Mouse (Mus musculus) myocyte (in vitro differentiated cells): ENCODE results near the gene Lcp1.

Experiments
- CEBPB ChIP-seq: IDR thresholded peaks from 2 replicates; pipeline ENCODE4 v1.6.1; 2011; ENCODE audit warnings: mild to moderate bottlenecking, moderate library complexity; ENCODE audit not compliant: poor library complexity, insufficient read depth, severe bottlenecking
- E2F4 ChIP-seq: IDR thresholded peaks from one replicate; pipeline ENCODE4 v1.6.1; 2011; ENCODE audit warnings: mild to moderate bottlenecking, control low read depth, moderate library complexity; ENCODE audit not compliant: insufficient read depth
- MAX ChIP-seq: IDR thresholded peaks from one replicate; pipeline ENCODE4 v1.6.1; 2011; ENCODE audit warnings: low read depth, mild to moderate bottlenecking, control low read depth
- MYOD1 ChIP-seq, 3 experiments: IDR thresholded peaks; one replicate each; pipeline ENCODE4 v1.6.1; 2011; ENCODE audit warnings: control low read depth in 2 of 3, low read depth in 2 of 3, mild to moderate bottlenecking in 2 of 3, moderate library complexity in 1 of 3; ENCODE audit not compliant: insufficient read length in 2 of 3, control insufficient read depth in 1 of 3
- MYOG ChIP-seq, 3 experiments: IDR thresholded peaks; one replicate each; pipeline ENCODE4 v1.6.1; 2011; ENCODE audit warnings: control low read depth in 2 of 3, low read depth in 2 of 3, mild to moderate bottlenecking in 2 of 3; ENCODE audit not compliant: insufficient read length in 2 of 3, control insufficient read depth in 1 of 3, insufficient read depth in 1 of 3
- POLR2A ChIP-seq: IDR thresholded peaks from one replicate; pipeline ENCODE4 v1.6.1; 2011; ENCODE audit warnings: low read depth, mild to moderate bottlenecking, control low read depth, moderate library complexity; ENCODE audit not compliant: insufficient read length
- POLR2AphosphoS2 ChIP-seq: IDR thresholded peaks from one replicate; pipeline ENCODE4 v1.6.1; 2011; ENCODE audit warnings: low read depth, control low read depth; ENCODE audit not compliant: insufficient read length
- SRF ChIP-seq: IDR thresholded peaks from one replicate; pipeline ENCODE4 v1.6.1; 2011; ENCODE audit warnings: low read depth; ENCODE audit not compliant: control insufficient read depth, insufficient read length
- TCF12 ChIP-seq: IDR thresholded peaks from one replicate; pipeline ENCODE4 v1.6.1; 2011; ENCODE audit warnings: mild to moderate bottlenecking, control low read depth; ENCODE audit not compliant: poor library complexity, insufficient read depth, severe bottlenecking
- TCF3 ChIP-seq: IDR thresholded peaks from one replicate; pipeline ENCODE4 v1.6.1; 2011; ENCODE audit warnings: low read depth, control low read depth; ENCODE audit not compliant: insufficient read length
- USF1 ChIP-seq: IDR thresholded peaks from one replicate; pipeline ENCODE4 v1.6.1; 2011; ENCODE audit warnings: low read depth, mild to moderate bottlenecking, control low read depth, moderate library complexity

- TF ChIP-seq MAX (no peak), MYOG (IDR thresholded peaks at IDR 0.05; ENCODE audit: control insufficient read depth in 1 of 3, insufficient read depth in 1 of 3, insufficient read length in 2 of 3, low read depth in 2 of 3) (no peak), POLR2A (no peak), E2F4 (no peak), TCF12 (no peak), USF1 (no peak), CEBPB (no peak), TCF3 (no peak), MYOD1 (IDR thresholded peaks at IDR 0.05; ENCODE audit: control insufficient read depth in 1 of 3, insufficient read length in 2 of 3, low read depth in 2 of 3) (no peak), POLR2AphosphoS2 (no peak), SRF (no peak)
Observed at GRCm38 (mm10) chr14:75139225-75139624, 8.3 kb downstream of the Lcp1 start.
